Mouse (Mus musculus) midbrain, embryonic 10.5 days (tissue): ENCODE results near the gene Rpl29. TPM values are rescaled to one million over a fixed set of nuclear protein-coding genes. Genes with fewer than 3 reads are reported as not detected.

Experiments used
- DNase-seq: peaks from one replicate; pipeline ENCODE4 v3.0.0-alpha.2; 2017; ENCODE audit warnings: low spot score
- H3K27ac ChIP-seq: fragments of 300-500 bp; sonication (generic); replicated peaks from 2 replicates; pipeline ENCODE4 v1.5.1; 2016; ENCODE audit warnings: mild to moderate bottlenecking
- H3K27me3 ChIP-seq: fragments of 300-500 bp; sonication (generic); 2 replicates; pipeline ENCODE4 v1.6.1; 2016; ENCODE audit warnings: low read depth, mild to moderate bottlenecking; ENCODE audit not compliant: poor library complexity, severe bottlenecking
- H3K36me3 ChIP-seq: fragments of 300-500 bp; sonication (generic); 2 replicates; pipeline ENCODE4 v1.6.1; 2016; ENCODE audit warnings: mild to moderate bottlenecking, moderate library complexity
- H3K4me1 ChIP-seq: fragments of 300-500 bp; sonication (generic); 2 replicates; pipeline ENCODE4 v1.6.1; 2016
- H3K4me3 ChIP-seq: fragments of 300-500 bp; sonication (generic); 2 replicates; pipeline ENCODE4 v1.5.1; 2016; ENCODE audit warnings: mild to moderate bottlenecking, moderate library complexity
- H3K9me3 ChIP-seq: fragments of 300-500 bp; sonication (generic); replicated peaks from 2 replicates; pipeline ENCODE4 v1.6.1; 2016; ENCODE audit warnings: mild to moderate bottlenecking
- WGBS: fragments of 180-500 bp; shearing (Covaris S2); methylation state at CpG from one replicate; pipeline ENCODE4 v1.1.7; 2016; 5-methylcytosine and 5-hydroxymethylcytosine counted together
- polyA plus RNA-seq: library from polyadenylated mRNA; unstranded; fragments of >200 nt; fragmentation: Nextera tagmentation; extraction: Ambion mirVana; gene quantifications from 2 replicates; pipeline ENCODE4 v1.2.1, GENCODE M21; 2016

Gene Rpl29
- polyA plus RNA-seq, 1 experiment from 2014 or later = 1,015 TPM

DNA sequence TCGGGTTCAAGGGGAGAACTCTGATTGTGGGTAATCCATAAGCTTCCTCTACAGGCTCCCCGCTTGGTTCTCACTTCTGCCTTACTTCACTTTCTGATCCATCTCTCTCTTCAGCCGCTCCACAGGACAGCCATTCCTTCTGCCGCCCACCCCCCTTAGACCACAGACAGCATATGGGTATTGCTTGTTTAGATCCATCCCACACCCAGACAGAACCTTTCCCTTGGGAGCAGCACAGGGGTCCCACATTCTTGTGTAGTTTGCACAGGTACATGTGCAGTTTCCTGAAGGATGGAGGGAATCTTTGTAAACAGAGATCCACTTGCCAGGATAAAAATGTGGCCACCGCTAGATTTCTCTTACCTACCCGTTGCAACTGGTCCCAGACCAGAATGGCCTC is 23.1 kb downstream of the Rpl29 start:
- Histone ChIP-seq H3K27ac (peak overlapping the region; percentile 99), H3K9me3 (no peaks in the 10 kb centered on the region), H3K4me1 (peaks cover 94% of the 10 kb centered on the region), H3K4me3 (peak overlapping the region; percentile 94), H3K27me3 (peaks cover 12% of the 10 kb centered on the region; the same call in 1 of the 2 replicates), H3K36me3 (peaks cover 15% of the 10 kb centered on the region)
- DNase-seq = no peak
- 20% methylated on average over 6 of the region's 6 CpGs for WGBS

GRCm38 (mm10) chr9:106452821-106453220 is 23.6 kb downstream of the Rpl29 start:
- peak; percentile 81 for DNase-seq
- 0% methylated on average over 6 of the region's 7 CpGs for WGBS

DNA sequence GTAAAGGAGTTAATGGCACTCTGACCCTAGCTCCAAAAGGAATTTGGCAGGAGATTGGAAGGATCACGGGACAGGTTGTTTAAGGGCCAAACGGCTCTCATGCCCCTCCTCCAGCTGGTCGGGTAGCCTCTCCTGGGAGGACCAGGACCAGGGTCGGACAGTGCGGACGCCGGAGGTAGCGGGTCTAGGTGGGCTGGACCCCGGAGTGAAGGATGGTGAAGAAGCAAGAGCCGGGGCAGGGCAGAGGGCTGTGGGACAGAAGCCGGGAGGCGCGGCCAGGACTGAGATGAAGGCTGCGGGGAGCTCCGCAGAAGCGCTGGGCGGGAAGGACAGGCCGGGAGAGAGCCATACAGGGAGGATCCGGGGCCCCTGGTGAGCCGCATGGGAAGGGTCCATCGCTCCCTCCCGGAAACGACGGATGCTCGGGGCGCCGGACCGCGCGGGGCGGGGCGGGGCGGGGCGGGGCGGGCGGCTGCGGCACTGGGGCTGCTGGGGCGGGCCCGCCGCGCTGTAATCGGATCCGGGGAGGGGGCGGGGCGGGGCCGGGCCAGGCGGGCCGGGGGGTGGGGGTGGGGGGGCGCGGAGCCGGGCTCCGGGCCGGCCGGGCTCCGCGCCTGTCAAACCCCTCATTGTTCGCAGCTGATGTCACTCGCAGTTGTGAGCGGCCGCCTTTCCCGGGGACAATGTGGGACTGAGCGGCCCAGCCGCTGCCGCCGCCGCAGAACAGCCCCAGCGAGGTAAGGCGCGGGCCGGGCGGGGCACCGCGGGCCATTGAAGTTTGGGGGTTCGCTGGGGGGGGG is 24.2 kb downstream of the Rpl29 start, which contains the start of gene Pcbp4:
Gene Pcbp4, plus strand, starts transcription at position 21 of the 800 bp plus-strand sequence.
- 1% methylated on average over 57 of the region's 74 CpGs for WGBS
- H3K36me3 ChIP-seq = peaks cover 27% of the 10 kb centered on the region
- peak; percentile 88 for DNase-seq
- peaks cover 12% of the 10 kb centered on the region; the same call in 1 of the 2 replicates for H3K27me3 ChIP-seq
- H3K27ac ChIP-seq = peak within 1 kb of the TSS; percentile 99
- H3K4me1 ChIP-seq = peaks cover 94% of the 10 kb centered on the region
- no peaks in the 10 kb centered on the region for H3K9me3 ChIP-seq
- H3K4me3 ChIP-seq = peak within 1 kb of the TSS; percentile 94

More at GRCm38 (mm10) chr9:106452821-106453220, 23.6 kb downstream of the Rpl29 start:
- peaks cover 94% of the 10 kb centered on the region for H3K4me1 ChIP-seq
- peak overlapping the region; percentile 99 for H3K27ac ChIP-seq
- H3K36me3 ChIP-seq = peaks cover 20% of the 10 kb centered on the region
- H3K4me3 ChIP-seq = peak overlapping the region; percentile 94
- H3K27me3 ChIP-seq = peaks cover 12% of the 10 kb centered on the region; the same call in 1 of the 2 replicates
- no peaks in the 10 kb centered on the region for H3K9me3 ChIP-seq

- Histone ChIP-seq H3K9me3 (no peaks in the 10 kb centered on the region), H3K27me3 (peaks cover 12% of the 10 kb centered on the region; the same call in 1 of the 2 replicates), H3K36me3 (peaks cover 34% of the 10 kb centered on the region), H3K4me3 (peak overlapping the region; percentile 94), H3K4me1 (peaks cover 94% of the 10 kb centered on the region), H3K27ac (peak overlapping the region; percentile 99)
- WGBS = under 1% methylated on average over 20 of the region's 20 CpGs
- peak; percentile 64 for DNase-seq
These were observed 25.0 kb downstream of the Rpl29 start for GRCm38 (mm10) chr9:106454071-106454761.

DNA sequence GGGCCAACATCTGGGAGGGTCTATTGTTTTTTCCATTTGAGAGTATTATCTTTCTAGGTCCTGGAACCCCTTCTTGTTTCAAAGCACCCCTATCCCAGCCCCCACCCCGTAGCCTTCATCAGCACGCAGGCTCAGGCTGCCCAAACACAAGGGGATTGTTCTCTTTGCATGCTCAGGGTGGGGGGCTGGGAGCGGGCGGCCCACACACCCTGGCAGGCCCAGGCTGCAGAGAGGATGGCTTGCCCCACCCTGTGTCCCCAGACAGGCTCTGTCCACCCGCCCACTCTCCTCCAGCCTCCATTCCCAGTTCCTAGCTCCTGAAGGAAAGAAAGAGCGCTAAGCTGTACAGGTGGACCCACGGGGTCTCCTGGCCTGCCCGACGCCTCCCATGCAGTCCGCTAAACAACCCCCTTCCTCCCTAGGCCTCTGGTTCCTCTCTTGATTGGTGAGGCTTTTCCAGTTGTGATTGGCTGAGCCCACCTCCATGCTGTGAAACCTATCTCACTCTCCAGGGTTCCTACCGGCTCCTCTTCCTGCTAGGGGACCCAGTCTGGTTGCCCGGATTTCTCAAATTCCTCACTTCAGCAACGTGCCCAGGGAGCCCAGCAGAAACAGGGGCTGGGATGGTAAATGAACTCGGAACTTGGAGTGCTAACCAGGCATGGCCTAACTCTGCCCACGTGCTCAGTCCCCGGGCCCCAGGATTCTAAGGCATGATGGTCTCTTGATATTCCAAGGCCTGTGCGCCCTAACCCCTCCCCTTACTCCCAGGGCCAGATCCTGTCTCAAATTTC is 25.8 kb downstream of the Rpl29 start:
- H3K27me3 ChIP-seq = peaks cover 9% of the 10 kb centered on the region; the same call in 1 of the 2 replicates
- peaks cover 94% of the 10 kb centered on the region for H3K4me1 ChIP-seq
- WGBS = 2% methylated on average over 17 of the region's 17 CpGs
- H3K36me3 ChIP-seq = peaks cover 43% of the 10 kb centered on the region
- no peaks in the 10 kb centered on the region for H3K9me3 ChIP-seq
- peak; percentile 80 for DNase-seq
- peak overlapping the region; percentile 94 for H3K4me3 ChIP-seq
- peak overlapping the region; percentile 99 for H3K27ac ChIP-seq

DNA sequence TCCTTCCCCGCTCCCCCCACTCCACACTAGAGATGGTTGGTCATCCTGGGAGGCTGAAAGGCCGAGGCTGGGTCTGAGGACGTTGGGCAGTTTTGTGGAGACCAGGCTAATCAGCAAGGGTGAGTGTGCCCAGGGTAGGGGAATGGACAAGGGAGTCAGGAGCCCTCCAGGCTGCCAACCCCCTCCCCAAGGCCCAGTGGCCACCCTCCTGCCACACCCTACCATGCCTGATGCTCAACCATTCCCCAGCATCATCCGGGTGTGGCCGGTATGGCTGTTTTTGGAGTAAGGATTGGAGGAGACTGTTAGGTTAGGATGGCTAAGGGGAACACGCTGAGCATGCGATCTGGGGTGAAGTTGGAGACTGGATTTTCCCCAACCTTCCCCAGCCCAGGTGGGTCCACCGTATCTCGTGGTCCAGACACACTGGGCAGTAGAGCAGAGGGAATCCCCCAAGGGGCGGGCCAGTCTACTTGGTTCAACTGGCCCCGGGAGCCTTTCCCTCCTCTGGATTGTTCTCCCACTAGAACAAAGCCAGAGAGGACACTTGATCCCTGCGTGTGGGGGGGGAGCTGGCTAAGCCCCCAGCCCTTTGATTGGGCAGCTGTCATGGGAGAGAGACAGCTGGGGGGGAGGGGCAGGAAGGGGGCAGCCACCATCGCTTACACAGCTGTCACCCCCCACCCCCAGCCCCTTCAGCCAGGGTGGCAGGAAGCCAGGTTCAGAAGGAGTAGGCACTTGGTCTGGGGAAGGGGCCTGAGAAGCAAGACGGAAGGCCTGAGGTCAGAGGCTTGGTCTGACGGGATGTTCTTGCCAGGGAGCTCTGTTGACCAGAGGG is 27.3 kb downstream of the Rpl29 start:
- Histone ChIP-seq H3K4me1 (peaks cover 88% of the 10 kb centered on the region), H3K27ac (peak overlapping the region; percentile 99), H3K4me3 (peak overlapping the region; percentile 94), H3K9me3 (no peaks in the 10 kb centered on the region), H3K27me3 (0 out of 2 replicates have a peak, but pooled peaks cover 4% of the 10 kb centered on the region), H3K36me3 (peaks cover 57% of the 10 kb centered on the region)
- 28% methylated on average over 15 of the region's 15 CpGs for WGBS
- peak; percentile 82 for DNase-seq

DNA sequence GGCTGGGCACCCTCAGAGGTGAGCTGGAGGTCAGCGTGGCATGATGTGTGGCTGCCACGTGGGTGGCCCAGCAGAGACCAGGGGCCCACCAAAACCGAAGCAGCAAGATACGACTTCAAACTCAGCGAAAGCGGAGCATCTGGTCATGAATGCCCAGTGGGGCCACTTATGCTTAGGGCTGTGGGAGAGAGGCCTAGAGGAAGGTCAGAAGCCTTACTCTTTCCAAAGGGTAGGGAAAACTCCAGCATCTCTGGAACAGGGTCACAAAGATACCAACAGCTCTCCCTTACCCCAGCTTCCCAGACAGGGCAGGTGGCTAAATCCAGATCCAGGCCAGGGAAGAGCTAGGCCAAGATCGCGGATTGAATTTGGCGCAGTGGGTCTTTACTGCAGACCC is 27.9 kb downstream of the Rpl29 start:
- H3K9me3 ChIP-seq = no peaks in the 10 kb centered on the region
- H3K27ac ChIP-seq = peak overlapping the region; percentile 99
- WGBS = 48% methylated on average over 9 of the region's 9 CpGs
- no peak for DNase-seq
- peaks cover 5% of the 10 kb centered on the region; the same call in 1 of the 2 replicates for H3K27me3 ChIP-seq
- H3K4me1 ChIP-seq = peaks cover 88% of the 10 kb centered on the region
- H3K36me3 ChIP-seq = peaks cover 64% of the 10 kb centered on the region
- H3K4me3 ChIP-seq = peak overlapping the region; percentile 94

- Histone ChIP-seq H3K27me3 (peaks cover 10% of the 10 kb centered on the region), H3K4me1 (peaks cover 85% of the 10 kb centered on the region), H3K36me3 (peaks cover 71% of the 10 kb centered on the region), H3K9me3 (no peaks in the 10 kb centered on the region), H3K27ac (peak overlapping the region; percentile 99), H3K4me3 (peak overlapping the region; percentile 94)
- DNase-seq = no peak
- 67% methylated on average over 5 of the region's 5 CpGs for WGBS
These were observed 28.7 kb downstream of the Rpl29 start for GRCm38 (mm10) chr9:106457920-106458319.

DNA sequence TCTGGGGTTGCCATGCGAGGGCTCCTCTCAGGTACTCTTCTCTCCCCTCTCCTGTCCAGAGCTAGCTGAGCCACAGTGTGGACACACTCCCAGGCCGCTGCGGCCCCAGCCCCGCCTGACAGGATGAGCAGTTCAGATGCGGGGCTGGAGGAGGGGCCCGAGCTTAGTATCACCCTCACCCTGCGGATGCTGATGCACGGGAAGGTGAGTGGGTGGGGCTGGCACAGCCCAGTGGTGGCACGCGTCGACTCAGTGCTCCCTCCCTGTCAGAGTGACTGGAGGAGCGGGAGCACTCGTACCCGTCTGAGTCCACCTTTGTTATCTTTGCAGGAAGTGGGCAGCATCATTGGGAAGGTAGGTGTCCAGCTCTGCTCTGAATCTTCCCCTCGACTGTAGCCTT is 30.7 kb downstream of the Rpl29 start:
- H3K9me3 ChIP-seq = no peaks in the 10 kb centered on the region
- 88% methylated on average over 15 of the region's 15 CpGs for WGBS
- peaks cover 91% of the 10 kb centered on the region for H3K36me3 ChIP-seq
- peaks cover 90% of the 10 kb centered on the region for H3K4me1 ChIP-seq
- no peak for DNase-seq
- peaks cover 30% of the 10 kb centered on the region for H3K27me3 ChIP-seq
- no peak overlapping the region for H3K27ac ChIP-seq
- peak overlapping the region; percentile 5; the same call in 1 of the 2 replicates for H3K4me3 ChIP-seq

DNA sequence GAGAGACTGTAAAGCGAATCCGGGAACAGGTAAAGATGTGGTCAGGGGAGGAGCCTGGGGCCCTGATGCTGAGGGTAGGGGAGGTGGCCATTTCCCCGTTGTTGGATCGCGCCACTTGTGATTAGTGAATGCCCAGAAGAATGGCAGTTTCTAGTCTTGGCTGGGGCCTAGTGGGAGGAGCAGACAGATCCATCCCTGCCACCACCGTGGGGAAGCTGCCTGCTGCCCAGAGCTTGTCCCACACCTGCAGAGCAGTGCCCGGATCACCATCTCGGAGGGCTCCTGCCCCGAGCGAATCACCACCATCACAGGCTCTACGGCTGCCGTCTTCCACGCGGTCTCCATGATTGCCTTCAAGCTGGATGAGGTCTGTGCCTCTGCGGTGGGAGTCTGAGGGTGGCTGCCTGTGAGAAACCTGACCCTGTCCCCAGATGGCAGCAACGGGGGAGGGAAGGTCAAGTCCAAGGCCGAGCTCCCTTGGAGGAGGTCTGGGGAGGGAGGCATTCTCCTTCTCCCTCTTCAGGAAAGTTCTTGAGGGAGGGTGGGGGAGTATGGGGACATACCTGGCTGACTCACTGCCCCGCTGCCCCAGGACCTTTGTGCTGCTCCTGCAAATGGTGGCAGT is 31.3 kb downstream of the Rpl29 start:
- 88% methylated on average over 18 of the region's 18 CpGs for WGBS
- Histone ChIP-seq H3K9me3 (no peaks in the 10 kb centered on the region), H3K27me3 (peaks cover 34% of the 10 kb centered on the region), H3K4me1 (peaks cover 90% of the 10 kb centered on the region), H3K27ac (peak overlapping the region; percentile 9; the same call in 1 of the 2 replicates), H3K36me3 (peaks cover 96% of the 10 kb centered on the region), H3K4me3 (peak overlapping the region; percentile 5; the same call in 1 of the 2 replicates)
- no peak for DNase-seq

DNA sequence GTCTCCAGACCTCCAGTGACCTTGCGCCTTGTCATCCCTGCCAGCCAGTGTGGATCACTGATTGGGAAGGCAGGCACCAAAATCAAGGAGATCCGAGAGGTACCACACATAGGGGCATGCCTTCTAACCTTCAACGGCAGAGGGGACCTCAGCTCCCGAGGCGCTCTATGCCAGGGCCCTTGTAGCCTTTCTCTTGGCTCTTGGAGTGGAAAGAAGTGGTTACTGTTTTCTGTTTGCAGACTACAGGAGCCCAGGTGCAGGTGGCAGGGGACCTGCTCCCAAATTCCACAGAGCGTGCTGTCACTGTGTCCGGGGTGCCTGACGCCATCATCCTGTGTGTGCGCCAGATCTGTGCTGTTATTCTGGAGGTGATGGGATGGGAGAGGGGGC is 31.8 kb downstream of the Rpl29 start:
- Histone ChIP-seq H3K4me3 (no peak overlapping the region), H3K27ac (no peak overlapping the region), H3K36me3 (peaks cover 99% of the 10 kb centered on the region), H3K4me1 (peaks cover 89% of the 10 kb centered on the region), H3K27me3 (peaks cover 39% of the 10 kb centered on the region), H3K9me3 (no peaks in the 10 kb centered on the region)
- no peak for DNase-seq
- 93% methylated on average over 9 of the region's 9 CpGs for WGBS
